Mouse (Mus musculus): Measurements from ENCODE around the gene Gas6.

Gas6 gene

DNA sequence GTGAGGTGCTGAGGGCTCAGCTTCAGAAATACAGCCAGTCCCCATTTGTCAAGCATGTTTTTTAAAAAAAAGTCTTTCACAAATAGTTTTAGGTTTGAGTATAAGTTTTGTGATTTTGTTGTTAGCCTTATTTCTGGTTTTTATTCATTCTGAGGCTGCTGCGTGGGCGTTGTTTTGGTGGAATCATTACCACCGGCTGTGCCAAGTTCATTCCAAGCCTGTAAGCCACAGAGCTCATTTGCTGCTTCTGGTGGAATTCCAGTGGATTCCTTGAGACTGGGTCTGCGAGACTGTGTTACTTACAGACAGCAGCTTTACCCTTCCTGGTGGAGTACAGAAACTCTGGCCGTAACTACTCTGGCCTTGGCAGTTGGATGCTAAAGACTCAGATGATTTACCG, 47.8 kb downstream of the Gas6 start:
- POLR2A ChIA-PET = interaction anchor here in 1 of 4 experiments (1.7 kb wide), 1 partner anchor 338 kb away, joined by 3 read pairs; no protein-coding TSS in a partner anchor
- CTCF ChIA-PET = interaction anchor here in 1 of 4 experiments (1.3 kb wide), 1 partner anchor 9 kb away, joined by 3 read pairs; no protein-coding TSS in a partner anchor

DNA sequence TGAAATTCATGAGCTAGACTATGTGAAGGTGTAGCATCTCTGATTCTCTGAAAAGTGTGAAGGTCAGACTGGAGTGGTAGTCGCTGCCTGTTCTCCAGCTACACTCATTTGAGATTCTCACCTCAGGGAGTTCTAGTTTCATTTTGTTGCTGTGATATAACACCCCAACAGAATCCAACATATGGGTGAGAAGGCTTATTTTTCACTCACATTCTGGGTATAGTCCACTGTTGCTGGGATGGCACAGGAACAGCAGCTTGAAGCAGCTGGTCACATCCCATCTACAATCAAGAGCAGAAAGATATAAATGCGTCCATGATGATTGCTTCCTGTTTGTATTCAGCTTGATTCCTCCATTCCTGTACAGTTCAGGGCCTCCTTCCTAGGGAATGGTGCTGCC, 52.1 kb downstream of the Gas6 start:
- ChIA-PET CTCF (interaction anchor here in 1 of 4 experiments (0.9 to 1.7 kb wide), 2 partner anchors 13 to 31 kb away, joined by 4 read pairs; no protein-coding TSS in a partner anchor), POLR2A (no interaction called here)

DNA sequence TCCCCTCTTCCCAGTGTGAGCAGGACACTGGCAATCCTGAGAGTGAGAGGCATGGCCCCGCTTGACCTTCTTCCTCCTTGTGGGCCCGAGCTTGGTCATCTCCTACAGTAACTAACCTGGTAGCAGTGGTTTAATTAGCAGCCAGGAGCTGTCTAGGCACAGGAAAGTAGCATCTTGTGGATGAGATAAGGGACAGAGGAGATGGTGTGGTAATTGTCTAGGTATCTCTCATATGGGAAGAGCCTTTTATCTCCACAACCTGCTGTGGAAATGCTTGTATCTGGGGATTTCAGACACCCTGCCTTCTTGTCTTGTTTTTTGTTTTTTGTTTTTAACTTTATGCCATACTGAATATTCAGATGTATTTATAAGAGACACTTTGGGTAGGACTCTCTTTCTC, 56.8 kb downstream of the Gas6 start:
- ChIA-PET CTCF (no interaction called here), POLR2A (no interaction called here)

DNA sequence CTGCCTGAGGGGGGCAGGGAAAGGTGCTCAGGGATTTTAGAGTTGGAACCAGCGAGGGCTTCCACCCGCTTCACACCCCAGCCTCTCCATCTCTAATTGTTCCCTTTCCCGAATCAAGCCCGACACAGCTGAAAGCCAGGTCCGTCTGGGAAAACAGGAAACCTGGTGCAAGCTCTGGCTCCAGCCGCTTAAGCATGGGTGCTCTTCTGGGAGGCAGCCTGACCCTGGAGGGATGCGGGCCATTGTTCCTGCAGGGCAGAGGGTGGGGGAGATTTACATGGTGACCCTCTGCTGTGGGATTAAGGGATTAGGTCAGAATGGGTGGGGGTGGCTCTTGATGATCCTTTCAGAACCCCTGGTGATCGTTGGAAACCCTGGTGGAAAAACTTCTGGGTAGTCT, 58.2 kb downstream of the Gas6 start:
- ChIA-PET POLR2A (interaction anchor here in 1 of 4 experiments (1.2 to 1.4 kb wide), 2 partner anchors 19 to 148 kb away, joined by 3 read pairs; no protein-coding TSS in a partner anchor), CTCF (interaction anchor here in 1 of 4 experiments (2.0 kb wide), 1 partner anchor 23 kb away, joined by 5 read pairs; no protein-coding TSS in a partner anchor)

DNA sequence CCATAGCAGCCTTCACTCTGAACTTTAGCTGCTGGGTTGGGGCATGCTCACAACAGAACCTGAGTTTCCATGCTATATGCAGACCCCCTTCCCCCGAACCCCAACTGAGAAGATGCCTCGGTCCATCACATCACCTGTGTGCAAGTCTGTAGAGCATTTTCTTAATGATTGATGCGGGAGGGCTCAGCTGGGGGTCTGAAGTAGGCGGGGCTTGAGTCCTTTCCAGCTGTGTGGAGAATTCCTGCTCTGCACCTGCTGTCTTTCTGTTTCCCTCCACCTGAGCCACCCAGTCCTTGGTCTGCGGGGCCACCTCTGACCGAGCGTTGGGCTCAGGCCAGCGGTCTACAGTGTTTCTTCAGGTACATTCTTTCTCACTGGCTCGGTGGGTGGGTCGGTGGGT, 59.4 kb downstream of the Gas6 start, which contains the start of gene Tmem255b:
Gene Tmem255b (plus strand): TSS at position 301 of the 400 bp plus-strand sequence.
- CTCF ChIA-PET = interaction anchor here in 3 of 4 experiments (0.5 to 2.0 kb wide), 6 partner anchors 21 to 102 kb away, joined by 3 to 5 read pairs (median 4); no protein-coding TSS in a partner anchor
- POLR2A ChIA-PET = interaction anchor here in 3 of 4 experiments (0.6 to 1.4 kb wide), 5 partner anchors 20 to 350 kb away, joined by 3 to 4 read pairs (median 3); partner anchors contain the start of gene Upf3a (in 1 of the 3)

DNA sequence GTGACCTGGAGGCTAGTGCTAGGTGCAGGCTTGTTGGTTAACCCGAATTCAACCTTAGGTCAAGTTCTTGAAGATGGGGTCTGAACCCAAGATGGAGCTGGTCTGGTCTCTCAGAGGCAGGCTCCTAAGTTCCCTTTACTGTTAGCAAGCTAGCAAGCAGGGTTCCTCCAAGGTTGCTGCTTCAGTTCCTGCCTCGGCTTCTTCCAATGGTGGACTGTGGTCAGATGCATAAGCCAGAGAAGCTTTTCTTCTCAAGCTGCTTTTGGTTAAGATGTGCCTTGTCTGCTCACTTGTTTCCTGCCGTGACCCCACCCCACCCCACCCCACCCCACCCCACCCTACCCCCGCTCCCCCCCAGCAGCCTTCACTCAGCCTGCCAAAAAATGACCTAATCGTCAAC, 61.2 kb downstream of the Gas6 start:
- ChIA-PET POLR2A (no interaction called here), CTCF (interaction anchor here in 2 of 4 experiments (0.6 to 1.2 kb wide), 2 partner anchors 20 to 499 kb away, joined by 3 to 5 read pairs; no protein-coding TSS in a partner anchor)

DNA sequence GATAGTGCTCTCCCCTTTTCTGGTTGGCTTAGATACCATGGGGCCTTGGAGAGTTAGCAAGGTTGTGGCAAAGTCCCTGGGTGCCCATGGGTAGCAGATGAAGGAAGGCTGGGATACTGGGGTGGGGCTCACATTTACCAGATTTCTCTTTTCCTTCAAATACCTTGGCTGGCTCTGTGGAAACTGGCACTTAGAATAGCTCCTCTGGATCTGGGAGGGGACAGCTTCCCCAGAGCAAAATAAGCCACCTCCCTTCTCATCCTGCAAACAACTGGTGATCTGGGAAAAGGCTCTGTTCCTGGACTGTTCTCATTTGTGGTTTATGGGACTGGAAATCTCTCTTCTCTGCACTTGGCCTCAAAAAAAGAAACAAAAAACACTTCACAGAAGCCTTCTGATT, 63.4 kb downstream of the Gas6 start:
- ChIA-PET POLR2A (no interaction called here), CTCF (interaction anchor here in 1 of 4 experiments (0.5 kb wide), 1 partner anchor 46 kb away, joined by 3 read pairs; no protein-coding TSS in a partner anchor)

DNA sequence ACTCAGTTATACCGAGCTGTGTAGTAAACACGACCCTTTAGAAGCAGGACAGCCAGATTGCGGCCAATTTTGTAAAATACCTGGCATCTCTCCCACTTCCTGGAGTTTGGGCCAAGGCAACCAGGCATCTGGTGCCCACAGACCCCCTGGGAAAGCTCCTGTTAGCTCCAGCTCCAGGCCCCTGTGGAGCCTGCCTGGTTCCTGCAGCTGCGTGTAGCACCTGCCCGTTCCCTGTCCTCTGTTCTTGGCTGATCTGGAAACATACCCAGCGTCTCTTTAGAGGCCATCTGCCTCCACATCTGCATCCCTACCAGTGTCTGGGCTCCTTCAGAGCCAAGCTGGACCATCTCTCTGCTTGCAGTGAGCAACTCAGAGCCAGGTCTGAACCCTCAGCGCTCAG, 63.9 kb downstream of the Gas6 start:
- CTCF ChIA-PET = no interaction called here
- POLR2A ChIA-PET = no interaction called here

DNA sequence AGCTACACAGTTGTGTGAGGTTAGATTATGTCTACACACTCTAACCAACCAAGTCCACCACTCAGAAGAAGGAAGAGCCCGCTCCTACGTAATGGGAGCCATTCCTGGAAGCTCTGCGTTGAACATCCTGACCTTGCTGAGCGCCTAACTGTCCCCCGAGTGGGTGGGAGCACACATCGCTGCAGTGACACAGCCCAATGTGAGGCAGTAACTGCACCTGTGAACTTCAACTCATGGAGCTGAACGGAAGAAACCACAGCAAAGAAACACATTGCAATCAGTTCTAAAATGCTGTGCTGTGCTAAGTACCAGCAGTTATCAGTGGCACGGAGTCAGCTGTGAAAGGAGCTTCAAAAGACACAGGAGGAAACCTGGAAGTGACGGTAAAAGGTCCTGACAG, 66.1 kb downstream of the Gas6 start:
- CTCF ChIA-PET = interaction anchor here in 3 of 4 experiments (0.8 to 1.7 kb wide), 3 partner anchors 14 to 17 kb away, joined by 3 to 6 read pairs (median 6); no protein-coding TSS in a partner anchor
- POLR2A ChIA-PET = no interaction called here

DNA sequence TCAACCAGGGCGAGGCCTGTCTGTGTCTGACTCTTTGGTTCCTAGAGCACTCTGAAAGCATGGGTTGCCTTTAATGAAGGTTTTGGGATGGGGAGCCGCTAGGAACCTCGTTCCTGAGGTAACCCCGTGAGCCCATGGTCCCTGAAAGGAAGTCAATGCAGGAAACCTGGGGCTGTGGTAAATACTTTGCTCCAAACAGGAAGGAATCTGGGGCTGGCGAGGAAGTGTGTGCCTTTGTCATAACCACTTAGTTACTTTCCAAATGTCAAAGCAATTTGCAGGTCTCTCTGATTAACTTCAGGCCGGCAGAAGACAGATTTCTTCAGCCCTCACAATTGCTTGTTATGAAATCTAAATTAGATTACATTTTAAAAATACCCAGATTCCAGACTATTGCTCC, 66.9 kb downstream of the Gas6 start:
- ChIA-PET CTCF (interaction anchor here in 3 of 4 experiments (0.8 to 1.7 kb wide), 3 partner anchors 14 to 16 kb away, joined by 3 to 6 read pairs (median 6); no protein-coding TSS in a partner anchor), POLR2A (no interaction called here)

DNA sequence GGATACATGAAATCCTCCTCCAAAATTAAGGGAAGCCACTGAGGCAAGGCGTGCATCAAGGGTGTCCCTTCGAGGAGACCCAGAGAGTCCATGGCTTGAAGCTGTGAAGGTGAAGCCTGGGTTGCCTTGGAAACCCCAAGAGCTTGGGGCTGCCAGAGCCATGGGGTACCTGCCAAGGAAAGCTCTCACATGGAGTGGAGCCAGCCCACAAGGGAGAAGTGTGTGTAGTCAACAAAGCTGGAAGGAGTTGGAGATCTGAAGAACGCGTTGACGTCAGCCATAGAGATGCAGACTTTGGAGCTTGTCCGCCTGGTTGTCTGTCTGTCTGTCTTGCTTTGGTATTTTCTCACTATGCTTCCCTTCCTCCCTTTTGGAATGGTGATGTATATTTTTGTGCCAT, 73.3 kb downstream of the Gas6 start:
- POLR2A ChIA-PET = interaction anchor here in 2 of 4 experiments (1.0 to 1.1 kb wide), 2 partner anchors 9 to 127 kb away, joined by 3 read pairs; no protein-coding TSS in a partner anchor
- CTCF ChIA-PET = interaction anchor here in 2 of 4 experiments (0.6 to 1.4 kb wide), 3 partner anchors 8 to 345 kb away, joined by 3 to 6 read pairs (median 4); no protein-coding TSS in a partner anchor

DNA sequence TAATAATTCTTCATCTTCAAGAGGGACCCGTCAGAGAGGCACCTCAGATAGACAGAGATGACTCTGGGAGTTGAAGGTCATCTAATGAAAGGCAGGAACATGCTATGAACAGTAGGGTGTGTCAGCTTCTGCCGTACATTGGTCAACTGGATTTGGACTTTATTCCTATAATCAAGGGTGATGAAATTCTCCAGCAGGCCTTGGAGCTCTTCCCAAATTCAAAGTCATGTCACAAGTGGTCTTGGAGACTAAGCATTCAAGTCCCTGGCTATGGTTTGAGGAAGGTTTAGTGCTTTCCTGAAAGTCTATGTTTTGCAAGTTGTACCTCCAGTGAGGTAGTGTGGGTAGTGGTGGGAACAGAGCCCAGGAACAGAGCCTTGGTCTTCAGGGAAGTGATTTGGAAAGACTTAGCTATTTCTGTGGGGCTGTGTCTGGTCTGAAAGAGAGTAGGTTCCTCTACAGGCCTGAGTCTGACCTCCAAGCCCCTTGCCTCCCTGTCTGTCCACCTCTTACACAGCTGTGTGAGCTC, 75.1 kb downstream of the Gas6 start:
- ChIA-PET POLR2A (no interaction called here), CTCF (no interaction called here)

DNA sequence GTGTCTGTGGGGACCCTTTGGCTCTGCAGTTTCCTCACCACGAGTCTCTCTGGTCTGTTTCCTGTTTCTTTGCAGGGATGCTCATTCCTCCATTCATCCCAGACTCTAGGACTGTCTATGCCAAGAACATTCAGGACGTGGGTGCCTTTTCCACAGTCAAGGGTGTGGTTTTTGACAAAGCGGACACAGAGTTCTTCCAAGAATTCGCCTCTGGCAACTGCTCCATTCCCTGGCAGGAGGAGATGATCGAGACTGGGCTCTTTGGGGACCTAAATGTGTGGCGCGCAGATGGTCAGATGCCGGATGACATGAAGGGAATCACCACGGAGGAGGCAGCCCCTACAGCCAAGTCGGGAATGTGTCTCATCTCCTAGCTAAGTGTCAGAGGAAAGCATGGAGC, 78.4 kb downstream of the Gas6 start:
- ChIA-PET POLR2A (interaction anchor here in 2 of 4 experiments (1.7 to 3.5 kb wide), 2 partner anchors 9 to 133 kb away, joined by 5 to 42 read pairs; no protein-coding TSS in a partner anchor), CTCF (interaction anchor here in 1 of 4 experiments (1.0 to 3.8 kb wide), 2 partner anchors 133 to 342 kb away, joined by 3 to 41 read pairs; no protein-coding TSS in a partner anchor)
